Comparison of ENCODE assay signal across 8 mouse cellular contexts in the genomic region with DNA sequence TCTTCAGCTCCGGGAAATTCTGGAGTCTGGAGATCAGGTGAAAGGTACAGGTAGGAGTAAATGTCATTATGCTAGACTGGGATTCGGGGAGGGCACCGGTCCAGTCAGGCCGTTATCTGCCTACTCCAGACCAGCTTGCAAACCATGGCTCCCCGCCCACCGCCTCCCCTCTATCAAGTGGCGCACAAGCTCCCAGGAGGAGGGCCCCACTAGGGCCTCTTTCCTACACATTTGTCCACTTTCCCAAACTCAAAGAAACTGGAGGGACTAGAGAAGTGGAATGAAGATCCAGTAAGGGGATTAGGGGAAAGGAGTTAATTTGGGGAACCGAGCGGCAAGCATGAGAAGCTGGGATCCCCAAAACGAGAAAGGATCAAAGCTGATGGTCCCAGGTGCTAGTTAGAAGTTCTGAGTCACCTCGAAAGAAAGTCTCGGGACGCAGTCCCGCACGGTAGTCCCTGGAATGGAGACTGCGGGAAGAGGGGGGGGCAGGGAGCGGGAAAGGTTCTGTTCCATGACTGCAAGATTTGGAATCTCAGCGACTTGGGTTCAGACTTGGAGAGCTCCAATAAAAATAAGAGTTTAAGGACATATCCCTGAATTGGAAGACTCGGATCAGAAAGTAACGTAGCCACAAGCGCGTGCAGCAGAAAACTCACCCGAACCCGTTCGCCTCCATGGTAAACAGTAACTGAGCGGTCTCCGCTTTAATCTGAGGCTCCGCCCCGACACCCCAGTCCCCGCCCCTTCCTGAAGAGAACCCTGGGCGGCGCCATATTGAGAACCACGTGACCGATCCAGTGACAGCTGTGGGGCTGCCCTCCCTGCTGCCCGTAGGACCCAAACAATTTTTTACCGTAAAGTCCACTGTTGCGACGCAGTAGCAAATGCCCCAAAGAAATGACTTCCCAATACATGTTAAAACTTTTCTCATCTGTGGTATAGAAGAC. TPM values are rescaled to one million over a fixed set of nuclear protein-coding genes. Genes with fewer than 3 reads are reported as not detected.
A peak's percentile ranks its signal among the peaks of the same experiment; 100 is the strongest.
DNase-seq lines count a peak whose midpoint lies in the region; ATAC-seq and TF ChIP-seq lines count a peak whose summit lies in the region.

A gene (minus strand): TSS at position 742 of the 950 bp plus-strand sequence.

- TF ChIP-seq POLR2A in brain, embryonic 14.5 days (IDR thresholded peaks at IDR 0.05; ENCODE audit: borderline replicate concordance, extremely low read depth, insufficient read depth, insufficient read length, poor library complexity, severe bottlenecking), result no peak

- peak within 1 kb of the TSS; percentile 97 for H3K4me2 ChIP-seq in heart, embryonic 12.5 days
- H3K4me2 ChIP-seq in kidney, postnatal 0 days (ENCODE audit: low read length), result peak within 1 kb of the TSS; percentile 99
- H3K4me2 ChIP-seq in liver, embryonic 11.5 days, result peak within 1 kb of the TSS; percentile 92
- H3K4me2 ChIP-seq in stomach, embryonic 14.5 days (replicated peaks; ENCODE audit: low read depth, low read length), result peak within 1 kb of the TSS; percentile 99

- no peaks in the 10 kb centered on the region for H3K36me3 ChIP-seq in C2C12 (ENCODE audit: control insufficient read depth, insufficient read depth)
- peaks cover 72% of the 10 kb centered on the region for H3K36me3 ChIP-seq in erythroblast, embryonic 14.5 days (ENCODE audit: control insufficient read depth)
- H3K36me3 ChIP-seq in heart, embryonic 12.5 days, result peaks cover 30% of the 10 kb centered on the region
- H3K36me3 ChIP-seq in kidney, postnatal 0 days (ENCODE audit: insufficient read depth, low read length), result peaks cover 10% of the 10 kb centered on the region; the same call in 1 of the 2 replicates
- H3K36me3 ChIP-seq in liver, embryonic 11.5 days (ENCODE audit: control insufficient read depth, insufficient read depth, low read length), result peaks cover 12% of the 10 kb centered on the region; the same call in 1 of the 2 replicates
- no peaks in the 10 kb centered on the region for H3K36me3 ChIP-seq in stomach, embryonic 14.5 days (ENCODE audit: control insufficient read depth, insufficient read depth, low read length)

- no peaks in the 10 kb centered on the region for H3K9me3 ChIP-seq in erythroblast, embryonic 14.5 days (ENCODE audit: control insufficient read depth, low read length)
- no peaks in the 10 kb centered on the region for H3K9me3 ChIP-seq in heart, embryonic 12.5 days (replicated peaks)
- H3K9me3 ChIP-seq in kidney, postnatal 0 days (replicated peaks; ENCODE audit: low read length), result no peaks in the 10 kb centered on the region
- no peaks in the 10 kb centered on the region for H3K9me3 ChIP-seq in liver, embryonic 11.5 days (ENCODE audit: control insufficient read depth, low read length)
- H3K9me3 ChIP-seq in stomach, embryonic 14.5 days (ENCODE audit: control insufficient read depth, low read depth, low read length), result no peaks in the 10 kb centered on the region

- peak within 1 kb of the TSS; percentile 77 for H3K27ac ChIP-seq in heart, embryonic 12.5 days (ENCODE audit: poor library complexity, severe bottlenecking)
- H3K27ac ChIP-seq in kidney, postnatal 0 days, result peak within 1 kb of the TSS; percentile 90
- peak within 1 kb of the TSS; percentile 94 for H3K27ac ChIP-seq in liver, embryonic 11.5 days (ENCODE audit: low read depth, low read length)
- H3K27ac ChIP-seq in stomach, embryonic 14.5 days (ENCODE audit: low read length), result peak within 1 kb of the TSS; percentile 18; the same call in 1 of the 2 replicates

- 1% methylated on average over 38 of the region's 38 CpGs for WGBS in heart, embryonic 12.5 days
- WGBS in kidney, postnatal 0 days, result under 1% methylated on average over 38 of the region's 38 CpGs
- under 1% methylated on average over 38 of the region's 38 CpGs for WGBS in liver, embryonic 11.5 days
- under 1% methylated on average over 38 of the region's 38 CpGs for WGBS in stomach, embryonic 14.5 days

- H3K9ac ChIP-seq in heart, embryonic 12.5 days, result peak within 1 kb of the TSS; percentile 85
- peak within 1 kb of the TSS; percentile 88 for H3K9ac ChIP-seq in kidney, postnatal 0 days (ENCODE audit: low read depth, low read length)
- H3K9ac ChIP-seq in liver, embryonic 11.5 days (ENCODE audit: low read depth, low read length), result peak within 1 kb of the TSS; percentile 91
- H3K9ac ChIP-seq in stomach, embryonic 14.5 days (replicated peaks; ENCODE audit: low read depth, low read length), result peak within 1 kb of the TSS; percentile 63

- H3K27me3 ChIP-seq in C2C12 (ENCODE audit: control insufficient read depth, insufficient read depth, insufficient read length), result no peaks in the 10 kb centered on the region
- no peaks in the 10 kb centered on the region for H3K27me3 ChIP-seq in erythroblast, embryonic 14.5 days (ENCODE audit: control insufficient read depth)
- H3K27me3 ChIP-seq in heart, embryonic 12.5 days (replicated peaks), result no peaks in the 10 kb centered on the region
- no peaks in the 10 kb centered on the region for H3K27me3 ChIP-seq in kidney, postnatal 0 days (ENCODE audit: insufficient read depth, low read length)
- H3K27me3 ChIP-seq in liver, embryonic 11.5 days (replicated peaks; ENCODE audit: control insufficient read depth, insufficient read depth, low read length), result no peaks in the 10 kb centered on the region
- no peaks in the 10 kb centered on the region for H3K27me3 ChIP-seq in stomach, embryonic 14.5 days (ENCODE audit: control insufficient read depth, insufficient read depth, low read length)

- H3K79me3 ChIP-seq in C2C12 (ENCODE audit: low read depth), result no peaks in the 10 kb centered on the region

- no peaks in the 10 kb centered on the region for H3K79me2 ChIP-seq in C2C12 (ENCODE audit: control insufficient read depth, insufficient read depth)

- H3ac ChIP-seq in C2C12 (ENCODE audit: control insufficient read depth, insufficient read length, low read depth), result peak within 1 kb of the TSS; percentile 79

- peak; percentile 98 for DNase-seq in brain, embryonic 14.5 days (ENCODE audit: low read depth)
- DNase-seq in kidney, postnatal 0 days (ENCODE audit: low spot score), result peak; percentile 99
- DNase-seq in liver, embryonic 11.5 days (ENCODE audit: low spot score), result peak; percentile 89
- DNase-seq in naive thymus-derived CD4-positive, alpha-beta T cell, adult 2 months (ENCODE audit: low read depth), result peak; percentile 96

- ATAC-seq in heart, embryonic 12.5 days (ENCODE audit: insufficient number of reproducible peaks, low FRiP score), result peak; percentile 94
- ATAC-seq in kidney, postnatal 0 days (replicated peaks; ENCODE audit: low FRiP score, low read depth), result peak; percentile 90
- peak; percentile 87 for ATAC-seq in liver, embryonic 11.5 days (replicated peaks; ENCODE audit: low FRiP score)
- peak; percentile 93 for ATAC-seq in stomach, embryonic 14.5 days (ENCODE audit: insufficient number of reproducible peaks, insufficient read depth, low FRiP score, low read depth)

- no peak for TF ChIP-seq CTCF in C2C12 (IDR thresholded peaks at IDR 0.05; ENCODE audit: control insufficient read depth, insufficient read depth, insufficient read length)
- TF ChIP-seq CTCF in brain, embryonic 14.5 days (IDR thresholded peaks at IDR 0.05; ENCODE audit: borderline replicate concordance, extremely low read depth, insufficient read depth, insufficient read length), result no peak
- no peak for TF ChIP-seq CTCF in kidney, postnatal 0 days (IDR thresholded peaks at IDR 0.05; ENCODE audit: low read depth)

- H3K4me3 ChIP-seq in C2C12 (ENCODE audit: insufficient read depth, poor library complexity, severe bottlenecking), result peak within 1 kb of the TSS; percentile 79
- H3K4me3 ChIP-seq in erythroblast, embryonic 14.5 days (replicated peaks), result peak within 1 kb of the TSS; percentile 90
- H3K4me3 ChIP-seq in heart, embryonic 12.5 days, result peak within 1 kb of the TSS; percentile 87
- peak within 1 kb of the TSS; percentile 92 for H3K4me3 ChIP-seq in kidney, postnatal 0 days (replicated peaks; ENCODE audit: low read depth, low read length)
- peak within 1 kb of the TSS; percentile 99 for H3K4me3 ChIP-seq in liver, embryonic 11.5 days (ENCODE audit: low read depth, low read length)
- H3K4me3 ChIP-seq in stomach, embryonic 14.5 days (ENCODE audit: low read depth, low read length), result peak within 1 kb of the TSS; percentile 97

- H3K4me1 ChIP-seq in erythroblast, embryonic 14.5 days (ENCODE audit: control insufficient read depth), result peaks cover 64% of the 10 kb centered on the region
- H3K4me1 ChIP-seq in heart, embryonic 12.5 days (replicated peaks), result peaks cover 22% of the 10 kb centered on the region
- H3K4me1 ChIP-seq in kidney, postnatal 0 days (replicated peaks; ENCODE audit: insufficient read depth, low read length), result 0 out of 2 replicates have a peak, but pooled peaks cover 10% of the 10 kb centered on the region
- H3K4me1 ChIP-seq in liver, embryonic 11.5 days (replicated peaks; ENCODE audit: control insufficient read depth, insufficient read depth, low read length), result peaks cover 22% of the 10 kb centered on the region
- H3K4me1 ChIP-seq in stomach, embryonic 14.5 days (ENCODE audit: control insufficient read depth, insufficient read depth, low read length), result peaks cover 9% of the 10 kb centered on the region

TF ChIP-seq in C2C12, 6 proteins besides CTCF, POLR2A, EP300 and RAD21:
- peak; percentile 97 for TF ChIP-seq USF1 (IDR thresholded peaks at IDR 0.05; ENCODE audit: low read depth)
- peak; percentile 83 for TF ChIP-seq MYOD1 (IDR thresholded peaks at IDR 0.05; ENCODE audit: control insufficient read depth, insufficient read length, low read depth)
- TF ChIP-seq MAX (IDR thresholded peaks at IDR 0.05), result peak; percentile 91
- TF ChIP-seq MYOG (IDR thresholded peaks at IDR 0.05; ENCODE audit: control insufficient read depth, extremely low read depth, insufficient read length), result no peak
- TF ChIP-seq CEBPB (IDR thresholded peaks at IDR 0.05; ENCODE audit: low read depth), result no peak
TF ChIP-seq in C2C12: peak in this region for 3.

RNA-seq across cellular contexts. Expression of the gene that starts here (rescaled TPM):
- 50.7 TPM for polyA plus RNA-seq in C2C12 (2012; fragmentation: generic; extraction: Trizol)
- 58.9 and 63.2 TPM in 2 replicates for polyA plus RNA-seq in brain, embryonic 14.5 days (2012; rRNA removed)
- polyA plus RNA-seq in erythroblast, embryonic 14.5 days (2012), result 90.7 and 131 TPM in 2 replicates
- 90.9 and 92.2 TPM in 2 replicates for polyA plus RNA-seq in heart, embryonic 12.5 days (2016; fragmentation: Nextera tagmentation; extraction: Ambion mirVana)
- polyA plus RNA-seq in kidney, postnatal 0 days (2015; fragmentation: Nextera tagmentation; extraction: Ambion mirVana), result 91.1 and 92.5 TPM in 2 replicates
- polyA plus RNA-seq in liver, embryonic 11.5 days (2014; fragmentation: Nextera tagmentation; extraction: Ambion mirVana), result 344 and 350 TPM in 2 replicates
- polyA plus RNA-seq in stomach, embryonic 14.5 days (2014; fragmentation: Nextera tagmentation; extraction: Ambion mirVana), result 76.1 and 85.2 TPM in 2 replicates

Comparison
In these comparisons a context has a peak if more than half of its experiments do, and no peak if none do; other contexts are left out.
1. Peak in every context shown above with its lines: DNase-seq, ATAC-seq, H3K4me3 ChIP-seq and H3K27ac ChIP-seq.
2. H3K27ac ChIP-seq: peak in every context shown above with its lines; median percentile 94 in liver, embryonic 11.5 days; 90 in kidney, postnatal 0 days; 77 in heart, embryonic 12.5 days; 18 in stomach, embryonic 14.5 days.